Mouse (Mus musculus) forebrain, postnatal 0 days (tissue): Measurements from ENCODE around the gene Sash3. TPM values are rescaled to one million over a fixed set of nuclear protein-coding genes. Genes with fewer than 3 reads are reported as not detected.

Experiments used
- ATAC-seq: fragments of 200-750 bp; cut with Nextera tagmentation; 2 replicates; pipeline ENCODE4 v1.8.0; 2017; ENCODE audit warnings: mild to moderate bottlenecking, moderate library complexity
- DNase-seq: peaks from one replicate; pipeline ENCODE4 v3.0.0-alpha.2; 2015
- H3K27ac ChIP-seq: fragments of 300-500 bp; sonication (generic); 2 replicates; pipeline ENCODE4 v1.5.1; 2014; ENCODE audit warnings: low read depth, mild to moderate bottlenecking, antibody characterized with exemption, low read length, moderate library complexity, mixed read lengths
- H3K27me3 ChIP-seq: fragments of 300-500 bp; sonication (generic); 2 replicates; pipeline ENCODE4 v1.6.1; 2014; ENCODE audit warnings: mild to moderate bottlenecking, low read length, mixed read lengths; ENCODE audit not compliant: insufficient read depth
- H3K36me3 ChIP-seq: fragments of 300-500 bp; sonication (generic); 2 replicates; pipeline ENCODE4 v1.6.1; 2014; ENCODE audit warnings: mild to moderate bottlenecking, moderate library complexity; ENCODE audit not compliant: insufficient read depth
- H3K4me1 ChIP-seq: fragments of 300-500 bp; sonication (generic); 2 replicates; pipeline ENCODE4 v1.6.1; 2014; ENCODE audit warnings: antibody characterized with exemption; ENCODE audit not compliant: insufficient read depth
- H3K4me2 ChIP-seq: fragments of 300-500 bp; sonication (generic); 2 replicates; pipeline ENCODE4 v1.6.1; 2014; ENCODE audit warnings: low read depth, mild to moderate bottlenecking, moderate library complexity
- H3K4me3 ChIP-seq: fragments of 300-500 bp; sonication (generic); 2 replicates; pipeline ENCODE4 v1.5.1; 2014; ENCODE audit warnings: low read depth, low read length, mixed read lengths
- H3K9ac ChIP-seq: fragments of 300-500 bp; sonication (generic); 2 replicates; pipeline ENCODE4 v1.6.1; 2014; ENCODE audit warnings: mild to moderate bottlenecking
- H3K9me3 ChIP-seq: fragments of 300-500 bp; sonication (generic); 2 replicates; pipeline ENCODE4 v1.6.1; 2016; ENCODE audit warnings: low read length
- CTCF ChIP-seq: sonication (generic); IDR thresholded peaks from 2 replicates; pipeline ENCODE4 v1.5.1; 2016; ENCODE audit warnings: antibody characterized with exemption, control low read depth, low read depth
- WGBS: fragments of 180-500 bp; shearing (Covaris S2); extraction: QIAGEN DNeasy Blood & Tissue Kit; methylation state at CpG from one replicate; pipeline ENCODE4 v1.1.7; 2014; 5-methylcytosine and 5-hydroxymethylcytosine counted together
- polyA plus RNA-seq: library from polyadenylated mRNA; unstranded; fragments of >200 nt; fragmentation: Nextera tagmentation; extraction: Ambion mirVana; gene quantifications from 2 replicates; pipeline ENCODE4 v1.2.1, GENCODE M21; 2015
- total RNA-seq: library from RNA; depleted of rRNA; stranded (reverse); fragments of >200 nt; gene quantifications from 2 replicates; pipeline ENCODE4 v1.2.3, GENCODE M21; 2014

The Sash3 gene
- total and polyA plus RNA-seq, 2 experiments from 2014 or later: 1.3 to 1.9 TPM

DNA sequence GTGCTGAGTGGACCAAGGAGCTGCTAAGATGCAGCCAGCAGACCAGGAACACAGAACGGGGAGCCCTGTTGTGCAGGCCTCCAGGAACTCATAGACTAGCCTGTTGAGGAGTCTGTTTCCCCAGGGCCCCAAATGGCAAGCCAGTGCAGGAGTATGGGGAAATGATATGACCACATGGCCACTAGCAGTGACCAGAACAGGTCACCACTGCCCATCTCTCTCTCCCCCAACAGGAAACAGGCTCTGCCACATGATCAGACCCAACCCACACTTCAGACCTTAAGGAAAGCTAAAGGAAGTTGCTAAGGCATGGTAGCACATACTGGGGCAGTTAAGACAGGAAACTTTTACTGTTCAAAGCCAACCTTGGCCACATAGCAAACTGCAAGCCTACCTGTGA lies 17.1 kb upstream of the Sash3 start:
- Histone ChIP-seq H3K4me1 (no peaks in the 10 kb centered on the region), H3K9ac (no peak overlapping the region), H3K27me3 (no peaks in the 10 kb centered on the region), H3K27ac (no peak overlapping the region), H3K4me2 (no peak overlapping the region), H3K36me3 (no peaks in the 10 kb centered on the region), H3K4me3 (no peak overlapping the region), H3K9me3 (no peaks in the 10 kb centered on the region)
- no peak for TF ChIP-seq CTCF
- 78% methylated on average over 1 of the region's 1 CpGs for WGBS
- ATAC-seq: no peak
- no peak for DNase-seq

DNA sequence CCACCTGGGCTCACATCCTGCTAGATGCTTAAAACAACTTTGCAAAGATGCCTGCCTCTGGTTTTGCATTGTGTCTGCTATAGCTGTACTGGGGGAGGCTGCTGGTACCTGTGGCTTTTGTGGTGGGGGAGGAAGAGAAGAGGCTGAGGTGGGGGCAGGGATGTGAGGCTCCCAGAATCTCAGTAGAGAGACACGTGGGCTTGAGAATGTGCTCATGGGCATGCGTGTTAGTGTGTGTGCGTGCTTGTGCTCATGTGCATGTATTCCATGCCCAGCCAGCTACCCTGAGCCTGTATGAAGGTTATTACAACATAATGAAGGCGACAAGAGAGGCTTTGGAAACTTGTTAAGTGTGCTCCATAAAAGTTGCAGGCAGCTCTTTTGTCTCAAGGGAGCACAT lies 9.3 kb upstream of the Sash3 start:
- H3K27ac ChIP-seq: no peak overlapping the region
- no peak overlapping the region for H3K4me3 ChIP-seq
- no peak for TF ChIP-seq CTCF
- 85% methylated on average over 4 of the region's 4 CpGs for WGBS
- H3K9ac ChIP-seq: no peak overlapping the region
- ATAC-seq: no peak
- H3K27me3 ChIP-seq: no peaks in the 10 kb centered on the region
- no peaks in the 10 kb centered on the region for H3K9me3 ChIP-seq
- H3K36me3 ChIP-seq: no peaks in the 10 kb centered on the region
- no peak overlapping the region for H3K4me2 ChIP-seq
- DNase-seq: no peak
- no peaks in the 10 kb centered on the region for H3K4me1 ChIP-seq

DNA sequence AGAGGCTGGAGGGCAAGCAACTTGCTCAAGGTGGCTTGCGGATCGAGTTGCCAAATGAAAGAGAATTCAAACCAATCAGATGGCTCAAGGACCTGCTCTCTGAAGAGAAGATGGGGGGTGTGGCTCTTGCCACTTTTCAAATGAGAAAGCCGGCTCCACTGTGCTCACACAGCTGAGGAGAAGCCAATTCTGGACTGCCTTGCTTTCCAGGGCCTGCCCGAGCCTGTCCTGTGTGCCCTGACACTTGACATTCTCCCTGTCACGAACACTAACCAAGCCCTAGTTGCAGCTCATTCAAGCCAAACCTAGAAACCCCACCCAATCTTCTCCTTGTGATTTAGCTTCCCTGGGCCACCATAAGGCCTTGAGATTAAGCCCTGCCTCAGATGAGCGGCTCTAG lies 8.2 kb upstream of the Sash3 start:
- H3K9me3 ChIP-seq: no peaks in the 10 kb centered on the region
- no peaks in the 10 kb centered on the region for H3K36me3 ChIP-seq
- no peak overlapping the region for H3K4me2 ChIP-seq
- no peaks in the 10 kb centered on the region for H3K27me3 ChIP-seq
- no peak for DNase-seq
- 69% methylated on average over 6 of the region's 6 CpGs for WGBS
- no peak overlapping the region for H3K27ac ChIP-seq
- no peak for ATAC-seq
- TF ChIP-seq CTCF: no peak
- no peaks in the 10 kb centered on the region for H3K4me1 ChIP-seq
- H3K9ac ChIP-seq: no peak overlapping the region
- H3K4me3 ChIP-seq: no peak overlapping the region

DNA sequence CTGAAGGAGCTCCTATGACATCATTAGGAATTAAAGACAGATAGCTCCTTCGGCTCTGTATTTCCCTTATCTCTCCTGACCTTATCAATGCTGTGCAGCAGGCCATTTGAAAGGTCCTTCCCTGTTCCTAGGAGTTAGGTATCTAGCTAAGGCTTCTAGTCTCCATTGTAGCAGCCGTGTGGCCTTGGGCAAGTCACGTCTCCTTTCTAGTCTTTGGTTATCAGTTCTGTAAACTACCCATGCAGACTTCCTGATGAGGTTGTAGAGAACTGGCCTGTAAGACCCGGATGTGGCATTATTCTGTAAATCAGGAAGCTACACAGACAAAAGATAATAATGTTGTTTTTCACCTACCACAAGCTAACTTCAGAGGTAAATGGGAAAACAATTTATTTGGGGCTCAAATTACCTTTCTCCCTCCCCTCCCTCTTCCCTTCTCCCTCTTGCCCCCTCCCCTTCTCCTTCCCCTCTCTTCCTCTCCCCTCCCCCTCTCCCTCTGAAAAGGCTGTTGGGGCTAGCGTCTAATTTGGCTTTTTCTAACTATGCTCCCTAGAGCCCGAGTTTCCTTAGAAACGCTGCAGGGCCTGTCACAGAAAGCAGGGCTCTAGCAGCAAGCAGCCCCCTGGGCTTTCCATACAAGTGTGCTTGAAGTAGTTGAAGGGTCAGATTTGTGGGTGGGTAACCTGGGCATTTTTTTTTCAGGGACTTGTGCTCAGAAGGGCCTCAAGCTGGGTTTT lies 7.5 kb upstream of the Sash3 start:
- H3K9ac ChIP-seq: no peak overlapping the region
- WGBS: 53% methylated on average over 7 of the region's 7 CpGs
- peak; percentile 13 for DNase-seq
- H3K27me3 ChIP-seq: no peaks in the 10 kb centered on the region
- H3K4me3 ChIP-seq: no peak overlapping the region
- no peak overlapping the region for H3K4me2 ChIP-seq
- ATAC-seq: peak; percentile 66
- no peaks in the 10 kb centered on the region for H3K4me1 ChIP-seq
- H3K27ac ChIP-seq: no peak overlapping the region
- H3K9me3 ChIP-seq: no peaks in the 10 kb centered on the region
- H3K36me3 ChIP-seq: no peaks in the 10 kb centered on the region
- no peak for TF ChIP-seq CTCF

DNA sequence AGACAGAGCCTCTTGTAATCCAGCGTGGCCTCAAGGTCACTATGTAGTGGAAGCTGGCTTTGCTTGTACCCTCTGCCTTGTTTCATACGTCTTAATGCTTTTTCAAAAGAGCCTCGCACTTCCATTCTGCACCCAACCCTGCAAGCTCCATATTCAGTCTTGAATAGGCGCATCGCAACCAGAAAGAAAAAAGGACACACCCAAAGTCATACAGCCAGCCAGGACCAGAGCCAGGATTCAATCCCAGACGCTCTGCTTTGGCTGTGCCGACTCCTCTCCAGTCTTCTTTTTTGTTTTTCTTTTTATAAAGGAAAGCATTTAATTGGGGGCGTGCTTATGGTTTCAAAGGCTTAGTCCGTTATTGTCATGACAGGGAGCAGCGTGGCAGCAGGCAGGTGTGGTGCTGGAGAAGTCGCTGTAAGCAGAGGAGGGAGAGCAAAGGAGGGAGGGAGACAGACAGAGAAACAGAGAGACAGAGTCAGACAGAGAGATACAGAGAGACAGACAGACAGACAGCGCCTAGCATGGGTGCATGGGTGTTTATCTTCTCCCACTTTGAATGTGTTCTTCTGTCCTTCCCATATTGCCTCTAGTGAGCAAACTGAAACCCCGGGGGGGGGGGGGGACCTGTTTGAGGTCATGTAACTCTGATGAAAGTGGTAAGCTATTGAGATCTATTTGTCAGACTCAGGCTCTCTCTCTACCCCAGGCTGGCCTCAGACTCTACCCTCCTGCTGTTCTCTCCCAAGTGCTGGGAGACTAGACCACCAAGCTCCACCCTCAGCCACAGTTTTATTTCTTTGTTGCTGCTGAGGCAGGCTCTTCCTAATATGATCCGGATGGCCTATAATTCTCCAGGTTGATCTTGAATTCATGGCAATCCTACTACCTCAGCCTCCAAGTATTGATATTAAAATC lies 6.6 kb upstream of the Sash3 start:
- H3K9me3 ChIP-seq: no peaks in the 10 kb centered on the region
- DNase-seq (peak; percentile 23), ATAC-seq (peak; percentile 50; the same call in 1 of the 2 replicates)
- WGBS: 33% methylated on average over 14 of the region's 14 CpGs
- H3K27me3 ChIP-seq: no peaks in the 10 kb centered on the region
- H3K4me2 ChIP-seq: no peak overlapping the region
- H3K27ac ChIP-seq: no peak overlapping the region
- no peak for TF ChIP-seq CTCF
- H3K9ac ChIP-seq: no peak overlapping the region
- H3K36me3 ChIP-seq: no peaks in the 10 kb centered on the region
- H3K4me3 ChIP-seq: no peak overlapping the region
- no peaks in the 10 kb centered on the region for H3K4me1 ChIP-seq

DNA sequence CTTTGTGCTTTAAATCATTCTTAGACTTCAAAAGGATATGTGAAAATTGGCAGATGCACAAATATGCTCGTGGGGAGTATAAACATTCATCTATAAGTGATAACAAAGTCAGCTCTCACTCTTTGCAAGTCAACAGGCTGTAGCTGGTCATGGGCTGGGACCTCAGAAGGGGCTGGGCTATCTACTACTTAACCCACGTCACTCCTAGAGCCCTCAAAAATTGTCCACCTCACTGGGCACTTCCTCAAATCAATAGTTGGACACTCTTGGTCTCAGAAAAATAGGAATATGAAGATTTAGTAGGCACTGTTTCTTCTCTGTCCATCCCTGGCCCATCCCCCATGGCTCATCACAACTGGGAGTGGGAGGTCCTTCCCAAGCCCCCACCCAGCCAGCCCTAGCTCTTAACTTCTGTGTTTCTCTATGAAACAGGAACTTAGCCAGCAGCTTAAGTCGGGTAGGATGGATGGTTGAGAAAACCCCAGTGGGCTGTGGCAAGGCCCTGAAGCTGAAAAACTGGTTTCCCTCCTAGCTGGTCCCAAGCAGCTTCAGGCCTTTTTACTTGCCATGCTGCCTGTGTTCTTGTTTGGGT lies 5.9 kb upstream of the Sash3 start:
- ATAC-seq (no peak), DNase-seq (no peak)
- Histone ChIP-seq H3K4me3 (no peak overlapping the region), H3K9me3 (no peaks in the 10 kb centered on the region), H3K9ac (no peak overlapping the region), H3K4me1 (no peaks in the 10 kb centered on the region), H3K36me3 (no peaks in the 10 kb centered on the region), H3K27me3 (no peaks in the 10 kb centered on the region), H3K27ac (no peak overlapping the region), H3K4me2 (no peak overlapping the region)
- 55% methylated on average over 3 of the region's 3 CpGs for WGBS
- no peak for TF ChIP-seq CTCF

DNA sequence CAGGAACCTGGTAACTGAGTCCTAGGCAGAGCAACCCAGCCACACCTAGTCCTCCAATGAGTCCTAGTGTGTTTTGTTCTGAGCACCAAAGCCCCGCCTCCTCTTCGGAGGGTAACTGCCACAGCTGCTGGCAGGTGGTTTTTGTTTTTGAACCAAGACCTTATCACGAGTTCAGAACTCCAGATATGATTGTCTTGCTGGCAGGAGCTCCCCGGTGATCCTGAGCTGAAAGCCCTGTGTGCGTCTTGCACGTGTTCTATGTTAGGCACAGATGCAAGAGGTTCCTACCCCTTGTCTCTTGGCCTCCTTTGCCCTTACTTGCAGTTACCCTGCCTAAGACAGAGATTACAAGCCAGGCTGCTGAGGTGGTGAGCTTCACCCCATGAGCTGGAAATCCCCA lies 4.8 kb upstream of the Sash3 start:
- Histone ChIP-seq H3K27me3 (no peaks in the 10 kb centered on the region), H3K9ac (no peak overlapping the region), H3K36me3 (no peaks in the 10 kb centered on the region), H3K27ac (no peak overlapping the region), H3K4me1 (no peaks in the 10 kb centered on the region), H3K4me3 (no peak overlapping the region), H3K9me3 (no peaks in the 10 kb centered on the region), H3K4me2 (no peak overlapping the region)
- no peak for TF ChIP-seq CTCF
- ATAC-seq (no peak), DNase-seq (no peak)
- WGBS: 69% methylated on average over 6 of the region's 6 CpGs
